Mouse (Mus musculus): Measurements from ENCODE around the gene Invs. TPM values are rescaled to one million over a fixed set of nuclear protein-coding genes. Genes with fewer than 3 reads are reported as not detected.
A peak's percentile ranks its signal among the peaks of the same experiment; 100 is the strongest.

Invs gene
- polyA plus RNA-seq, 1 experiment from 2014 or later: 9.8 TPM

DNA sequence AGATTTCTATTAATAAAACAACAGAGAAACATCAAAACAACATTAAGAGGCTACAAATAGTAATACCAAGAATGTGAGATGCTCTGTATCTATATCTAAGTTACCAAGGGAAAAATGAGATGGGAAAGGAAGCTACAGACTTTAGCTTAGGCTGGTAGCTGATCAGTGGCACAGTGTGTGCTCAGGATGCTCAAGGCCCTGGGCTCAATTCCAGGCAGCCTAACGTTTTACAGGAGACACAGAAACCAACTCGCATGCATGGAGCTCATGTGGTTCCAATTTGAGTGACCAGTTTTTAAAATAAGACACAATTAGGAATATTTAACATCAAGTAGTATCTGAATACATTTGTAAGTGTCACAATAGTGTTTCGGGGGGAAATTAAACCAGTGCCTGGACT is 3.8 kb upstream of the Invs start:
- Histone ChIP-seq H3K27ac (no peak overlapping the region), H3K36me3 (replicated peaks) (peaks cover 18% of the 10 kb centered on the region), H3K27me3 (ENCODE audit: poor library complexity, severe bottlenecking) (no peaks in the 10 kb centered on the region), H3K9me3 (no peaks in the 10 kb centered on the region), H3K4me1 (peaks cover 30% of the 10 kb centered on the region), H3K4me3 (no peak overlapping the region)
- no peak for DNase-seq (ENCODE audit: extremely low spot score, low spot score)
- 87% methylated on average over 3 of the region's 3 CpGs for WGBS

DNA sequence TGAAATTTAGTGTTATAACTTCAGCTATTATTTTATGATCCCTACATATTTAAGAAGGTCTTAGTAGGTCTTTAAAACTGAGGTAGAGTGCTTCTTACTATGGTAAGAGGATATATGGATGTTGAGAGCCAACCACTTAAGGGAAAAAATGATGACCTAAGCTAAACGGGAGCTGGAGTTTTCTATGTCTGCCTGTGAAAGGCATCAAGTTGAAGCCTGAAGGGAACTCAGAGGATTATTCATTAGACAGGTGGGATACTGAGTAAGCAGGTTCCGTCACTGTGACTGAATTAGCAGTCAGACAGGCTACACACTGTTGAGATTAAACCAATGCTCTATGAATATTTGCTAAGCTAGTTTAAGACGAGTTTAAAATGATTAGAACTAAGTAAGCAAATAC is 2.5 kb upstream of the Invs start:
- H3K36me3 ChIP-seq (replicated peaks): peaks cover 18% of the 10 kb centered on the region
- H3K4me1 ChIP-seq: peaks cover 26% of the 10 kb centered on the region
- no peak overlapping the region for H3K27ac ChIP-seq
- WGBS: 90% methylated on average over 3 of the region's 3 CpGs
- no peaks in the 10 kb centered on the region for H3K9me3 ChIP-seq
- no peak for DNase-seq (ENCODE audit: extremely low spot score, low spot score)
- no peaks in the 10 kb centered on the region for H3K27me3 ChIP-seq (ENCODE audit: poor library complexity, severe bottlenecking)
- no peak overlapping the region for H3K4me3 ChIP-seq

DNA sequence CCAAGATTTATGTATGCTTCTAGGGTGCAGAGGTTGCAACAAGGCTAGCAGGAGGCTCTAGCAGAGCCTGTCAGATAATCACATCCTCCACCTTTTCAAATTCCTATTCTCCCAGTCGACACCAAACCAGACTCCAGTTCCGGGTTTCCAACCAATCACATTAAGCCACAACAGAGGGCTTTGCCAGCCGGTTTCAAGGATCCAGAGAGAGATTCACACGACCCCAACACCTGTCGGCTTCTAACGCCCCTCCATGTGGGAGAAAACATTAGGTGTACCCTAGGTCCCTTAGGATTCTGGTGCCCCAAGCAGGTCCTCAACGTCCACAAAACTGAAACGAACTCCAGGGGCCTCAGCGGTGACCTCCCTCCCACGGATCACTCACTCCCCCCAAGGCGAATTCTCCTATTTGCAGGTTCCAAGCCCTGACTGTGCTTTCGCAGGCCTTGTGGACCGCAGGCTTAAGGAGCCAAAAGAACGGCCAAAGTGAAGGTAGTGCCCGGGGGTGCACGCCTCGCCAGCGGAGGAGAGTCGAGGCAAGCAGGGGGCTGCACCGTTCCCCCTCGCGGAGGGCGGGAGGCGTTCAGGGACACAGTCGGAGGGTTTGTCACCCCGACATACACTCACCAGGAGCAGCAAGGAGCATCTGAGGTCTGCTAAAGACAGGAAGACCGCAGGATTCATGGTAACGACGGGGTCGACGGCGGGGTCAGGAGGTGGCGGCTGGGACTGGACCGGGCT is 633 bp upstream of the Invs start:
- H3K36me3 ChIP-seq (replicated peaks): peaks cover 10% of the 10 kb centered on the region
- WGBS: under 1% methylated on average over 34 of the region's 34 CpGs
- no peaks in the 10 kb centered on the region for H3K27me3 ChIP-seq (ENCODE audit: poor library complexity, severe bottlenecking)
- peak overlapping the region; percentile 95 for H3K27ac ChIP-seq
- peak; percentile 26 for DNase-seq (ENCODE audit: extremely low spot score, low spot score)
- no peaks in the 10 kb centered on the region for H3K9me3 ChIP-seq
- peaks cover 20% of the 10 kb centered on the region for H3K4me1 ChIP-seq
- H3K4me3 ChIP-seq: peak overlapping the region; percentile 95

DNA sequence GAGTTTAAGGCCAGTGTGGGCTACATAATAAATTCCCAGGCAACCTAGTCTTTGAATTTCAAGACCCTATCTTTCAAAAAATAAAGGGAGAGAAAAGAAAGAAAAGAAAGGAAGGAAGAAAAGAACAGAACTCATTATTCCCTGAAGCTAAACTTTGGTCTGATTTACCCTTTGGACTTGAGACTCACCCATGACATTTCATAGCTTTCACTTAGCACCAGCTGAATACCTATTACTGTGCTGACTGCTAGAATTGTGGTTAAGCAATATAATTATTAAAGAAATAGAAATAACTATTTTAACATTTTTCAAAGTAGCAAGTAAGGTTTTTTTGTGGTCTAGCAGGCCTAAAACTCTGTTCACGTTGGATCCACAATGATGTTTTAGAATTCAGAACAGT is 1.6 kb downstream of the Invs start:
- Histone ChIP-seq H3K27me3 (ENCODE audit: poor library complexity, severe bottlenecking) (no peaks in the 10 kb centered on the region), H3K36me3 (replicated peaks) (no peaks in the 10 kb centered on the region; the same call in 1 of the 2 replicates), H3K9me3 (no peaks in the 10 kb centered on the region), H3K4me1 (peaks cover 20% of the 10 kb centered on the region), H3K4me3 (no peak overlapping the region), H3K27ac (no peak overlapping the region)
- DNase-seq (ENCODE audit: extremely low spot score, low spot score): no peak
- 88% methylated on average over 1 of the region's 1 CpGs for WGBS

DNA sequence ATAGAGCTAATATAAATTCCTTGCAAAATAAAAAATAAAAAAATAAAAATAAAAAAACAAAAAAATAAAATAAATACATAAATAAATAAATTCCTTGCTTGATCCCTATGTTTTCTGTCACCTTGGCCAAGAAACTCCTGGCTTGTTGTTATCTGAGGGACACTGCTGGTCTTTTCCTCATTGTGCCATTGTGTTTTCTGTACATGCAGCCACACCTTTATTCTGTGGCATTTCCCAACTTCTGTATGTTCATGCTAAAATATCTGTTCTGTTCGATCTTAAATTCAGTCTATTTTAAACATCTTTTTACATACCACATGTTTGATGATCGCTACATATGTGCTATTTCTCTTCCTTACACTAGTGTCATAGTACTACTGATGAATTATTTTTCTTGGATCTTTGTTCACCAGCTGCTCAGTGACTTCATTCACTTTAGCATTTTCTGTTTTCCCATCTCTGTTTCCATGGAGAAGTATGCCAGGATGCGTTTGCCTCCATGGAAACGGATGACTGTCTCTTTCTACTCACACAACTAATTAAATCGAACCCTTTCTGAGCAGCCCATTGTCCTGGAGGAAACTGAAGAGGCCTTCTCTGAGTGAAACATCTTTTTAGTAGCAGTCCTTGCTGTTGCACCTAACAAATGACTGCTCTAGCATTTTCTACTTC is 7.7 kb downstream of the Invs start:
- H3K27me3 ChIP-seq (ENCODE audit: poor library complexity, severe bottlenecking): no peaks in the 10 kb centered on the region
- peaks cover 17% of the 10 kb centered on the region for H3K4me1 ChIP-seq
- peaks cover 10% of the 10 kb centered on the region for H3K36me3 ChIP-seq (replicated peaks)
- H3K9me3 ChIP-seq: peaks cover 3% of the 10 kb centered on the region; the same call in 1 of the 2 replicates
- no peak overlapping the region for H3K4me3 ChIP-seq
- no peak for DNase-seq (ENCODE audit: extremely low spot score, low spot score)
- no peak overlapping the region for H3K27ac ChIP-seq
- WGBS: 58% methylated on average over 5 of the region's 5 CpGs

DNA sequence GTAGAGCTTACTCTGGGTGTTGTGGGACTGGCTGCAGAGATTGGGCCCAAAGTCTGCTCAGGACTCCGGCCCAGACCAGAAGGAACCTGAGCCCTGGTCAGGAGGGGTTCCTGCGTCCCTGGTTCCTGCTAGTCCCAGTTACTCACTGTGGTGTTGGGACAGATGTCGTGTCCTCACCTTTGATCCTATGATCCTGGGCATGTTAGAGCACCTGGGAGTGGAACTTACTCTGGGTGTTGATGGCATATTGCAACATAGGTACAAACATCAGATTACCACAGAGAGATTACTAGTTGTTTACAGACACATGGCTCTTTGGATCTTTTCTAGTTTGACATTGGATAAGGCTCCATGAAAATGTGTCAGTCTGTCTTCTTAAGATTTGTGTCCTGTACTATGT is 35.3 kb downstream of the Invs start:
- no peak overlapping the region for H3K4me3 ChIP-seq
- 89% methylated on average over 3 of the region's 3 CpGs for WGBS
- no peaks in the 10 kb centered on the region for H3K27me3 ChIP-seq (ENCODE audit: poor library complexity, severe bottlenecking)
- H3K27ac ChIP-seq: no peak overlapping the region
- DNase-seq (ENCODE audit: extremely low spot score, low spot score): no peak
- no peaks in the 10 kb centered on the region for H3K4me1 ChIP-seq
- H3K9me3 ChIP-seq: no peaks in the 10 kb centered on the region
- no peaks in the 10 kb centered on the region; the same call in 1 of the 2 replicates for H3K36me3 ChIP-seq (replicated peaks)

DNA sequence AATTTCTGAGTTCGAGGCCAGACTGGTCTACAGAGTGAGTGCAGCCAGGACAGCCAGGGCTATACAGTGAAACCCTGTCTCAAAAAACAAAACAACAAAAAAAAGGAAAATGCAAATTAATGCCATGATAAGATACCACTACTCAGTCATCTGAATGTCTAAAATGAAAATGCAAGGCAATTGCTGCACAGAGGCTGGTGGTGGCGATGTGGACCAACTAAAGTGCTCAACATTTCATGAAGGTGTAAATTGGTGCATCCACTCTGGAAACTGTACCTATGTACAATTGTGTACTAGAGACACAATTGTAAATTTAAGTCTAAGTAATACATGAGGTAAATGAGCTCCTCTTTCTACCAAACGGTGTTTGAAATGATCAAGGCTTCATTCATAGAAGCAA is 36.5 kb downstream of the Invs start:
- Histone ChIP-seq H3K4me3 (no peak overlapping the region), H3K27me3 (ENCODE audit: poor library complexity, severe bottlenecking) (no peaks in the 10 kb centered on the region), H3K9me3 (no peaks in the 10 kb centered on the region), H3K27ac (no peak overlapping the region), H3K36me3 (replicated peaks) (no peaks in the 10 kb centered on the region), H3K4me1 (no peaks in the 10 kb centered on the region)
- WGBS: 97% methylated on average over 3 of the region's 3 CpGs
- DNase-seq (ENCODE audit: extremely low spot score, low spot score): no peak

DNA sequence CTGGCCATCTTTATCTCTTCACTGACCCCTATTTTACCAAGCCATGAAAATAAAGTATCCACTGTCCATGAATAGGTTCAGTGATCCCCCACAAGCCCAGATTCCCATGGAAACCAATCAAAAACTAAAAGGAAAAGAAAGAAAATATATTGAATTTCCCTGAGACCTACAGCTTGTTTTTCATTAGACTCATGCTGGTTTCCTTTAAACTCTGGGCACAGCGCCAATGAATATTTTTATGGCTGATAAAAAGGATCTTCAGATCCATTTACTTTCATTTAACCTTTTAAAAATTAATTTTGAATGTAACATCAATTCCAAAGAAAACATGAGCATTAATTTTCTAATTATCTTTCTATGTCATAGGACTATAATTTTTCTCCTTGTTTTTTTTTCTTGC is 41.7 kb downstream of the Invs start:
- Histone ChIP-seq H3K27ac (no peak overlapping the region), H3K9me3 (no peaks in the 10 kb centered on the region), H3K4me3 (no peak overlapping the region), H3K27me3 (ENCODE audit: poor library complexity, severe bottlenecking) (no peaks in the 10 kb centered on the region), H3K36me3 (replicated peaks) (no peaks in the 10 kb centered on the region), H3K4me1 (no peaks in the 10 kb centered on the region)
- 86% methylated on average over 1 of the region's 1 CpGs for WGBS
- no peak for DNase-seq (ENCODE audit: extremely low spot score, low spot score)

DNA sequence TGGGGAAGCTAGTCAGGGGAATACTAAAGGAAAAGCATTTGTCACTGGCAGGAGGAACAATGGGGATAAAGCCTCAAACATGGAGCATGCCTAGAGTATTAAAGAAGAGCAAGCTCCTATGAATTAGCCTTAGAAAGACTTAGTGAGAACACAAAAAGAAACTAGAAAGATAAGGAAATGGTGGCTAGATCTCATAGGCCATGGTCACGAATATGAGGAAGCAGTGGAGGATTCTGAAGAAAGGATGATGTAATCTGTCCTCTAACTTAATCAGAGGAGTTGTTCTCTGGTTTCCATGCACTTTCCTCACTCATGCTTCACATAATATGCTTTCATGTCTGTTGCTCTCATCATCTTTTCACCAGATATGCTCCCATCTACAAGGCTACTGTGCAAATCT is 42.5 kb downstream of the Invs start:
- 82% methylated on average over 1 of the region's 1 CpGs for WGBS
- no peak overlapping the region for H3K4me3 ChIP-seq
- no peaks in the 10 kb centered on the region for H3K9me3 ChIP-seq
- H3K27ac ChIP-seq: no peak overlapping the region
- H3K4me1 ChIP-seq: no peaks in the 10 kb centered on the region
- no peaks in the 10 kb centered on the region for H3K36me3 ChIP-seq (replicated peaks)
- H3K27me3 ChIP-seq (ENCODE audit: poor library complexity, severe bottlenecking): no peaks in the 10 kb centered on the region
- DNase-seq (ENCODE audit: extremely low spot score, low spot score): no peak

DNA sequence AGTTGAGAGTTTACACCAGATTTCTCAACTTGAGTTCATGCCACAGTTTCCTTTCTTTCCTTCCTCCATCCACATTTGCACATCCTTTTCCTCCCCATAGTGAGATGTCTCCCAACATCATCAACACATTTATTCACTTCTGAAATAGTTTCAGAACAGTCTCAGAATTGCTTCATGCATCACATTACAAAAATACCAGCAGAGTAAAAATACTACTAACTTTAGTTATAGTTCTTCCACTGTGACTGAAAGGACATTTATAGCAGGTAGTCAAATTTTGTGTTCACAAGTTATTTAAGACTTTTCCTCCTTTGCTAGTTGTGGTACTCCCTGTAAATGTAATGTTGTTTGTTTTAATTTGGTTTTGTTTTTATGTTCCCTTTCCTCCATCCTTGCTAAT is 47.6 kb downstream of the Invs start:
- no peak overlapping the region for H3K27ac ChIP-seq
- peaks cover 16% of the 10 kb centered on the region for H3K27me3 ChIP-seq (ENCODE audit: poor library complexity, severe bottlenecking)
- no peak overlapping the region for H3K4me3 ChIP-seq
- H3K36me3 ChIP-seq (replicated peaks): no peaks in the 10 kb centered on the region
- DNase-seq (ENCODE audit: extremely low spot score, low spot score): no peak
- H3K9me3 ChIP-seq: no peaks in the 10 kb centered on the region
- no peaks in the 10 kb centered on the region for H3K4me1 ChIP-seq

DNA sequence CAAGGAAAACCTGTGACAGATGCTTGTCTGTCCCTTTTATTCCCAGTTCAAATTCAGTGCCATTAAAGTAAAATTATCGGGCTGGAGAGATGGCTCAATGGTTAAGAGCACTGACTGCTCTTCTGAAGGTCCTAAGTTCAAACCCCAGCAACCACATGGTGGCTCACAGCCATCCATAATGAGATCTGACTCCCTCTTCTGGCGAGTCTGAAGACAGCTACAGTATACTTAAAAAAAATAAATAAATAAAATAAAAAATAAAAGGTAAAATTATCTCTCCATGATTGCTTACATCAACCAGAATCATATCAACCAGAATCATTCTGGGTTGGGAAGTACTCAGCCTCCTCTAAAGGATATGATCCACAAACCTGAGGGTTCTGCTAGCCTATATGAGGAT is 48.5 kb downstream of the Invs start:
- no peaks in the 10 kb centered on the region for H3K9me3 ChIP-seq
- 53% methylated on average over 2 of the region's 2 CpGs for WGBS
- no peak overlapping the region for H3K4me3 ChIP-seq
- no peaks in the 10 kb centered on the region for H3K36me3 ChIP-seq (replicated peaks)
- H3K27ac ChIP-seq: no peak overlapping the region
- no peaks in the 10 kb centered on the region for H3K4me1 ChIP-seq
- peaks cover 25% of the 10 kb centered on the region for H3K27me3 ChIP-seq (ENCODE audit: poor library complexity, severe bottlenecking)
- no peak for DNase-seq (ENCODE audit: extremely low spot score, low spot score)

DNA sequence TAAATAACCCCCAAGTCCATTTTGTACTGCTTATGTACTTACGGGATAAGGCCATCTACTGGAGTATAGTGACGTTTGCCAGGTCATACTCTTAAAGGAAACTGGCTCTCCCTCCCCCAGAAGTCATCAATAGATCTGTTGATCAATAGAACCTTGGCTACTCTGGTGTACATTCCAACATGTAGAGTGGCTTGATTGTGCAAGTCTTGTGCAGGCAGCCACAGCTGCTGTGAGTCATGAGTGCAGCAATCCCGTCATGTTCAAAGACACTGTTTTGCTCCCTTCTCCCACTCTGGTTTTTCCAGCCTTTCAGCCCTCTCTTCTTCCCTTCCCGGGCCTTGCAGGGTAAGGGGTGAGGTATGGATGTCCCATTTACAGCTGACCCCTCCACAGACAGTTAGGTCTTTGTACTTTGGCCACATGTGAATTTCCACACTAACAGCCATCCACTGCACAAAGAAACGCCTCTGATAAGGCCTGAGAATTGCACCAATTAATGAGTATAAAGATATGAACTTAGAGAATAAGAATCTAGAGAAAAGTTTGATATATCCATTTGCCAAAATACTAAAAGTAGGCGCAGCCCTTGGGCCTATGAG is 53.0 kb downstream of the Invs start:
- H3K27me3 ChIP-seq (ENCODE audit: poor library complexity, severe bottlenecking): peaks cover 57% of the 10 kb centered on the region
- WGBS: 86% methylated on average over 6 of the region's 6 CpGs
- DNase-seq (ENCODE audit: extremely low spot score, low spot score): no peak
- no peak overlapping the region for H3K27ac ChIP-seq
- H3K4me1 ChIP-seq: peaks cover 18% of the 10 kb centered on the region
- H3K36me3 ChIP-seq (replicated peaks): no peaks in the 10 kb centered on the region
- H3K9me3 ChIP-seq: no peaks in the 10 kb centered on the region
- no peak overlapping the region for H3K4me3 ChIP-seq

Measured in forebrain, embryonic 10.5 days (tissue).